Mouse (Mus musculus) CH12.LX (cell line): Measurements from ENCODE around the gene Slc7a7. TPM values are rescaled to one million over a fixed set of nuclear protein-coding genes. Genes with fewer than 3 reads are reported as not detected.

ENCODE experiments used
- DNase-seq: peaks from one replicate; pipeline ENCODE4 v3.0.0-alpha.2; 2013; ENCODE audit errors: extremely low read depth
- H3K27ac ChIP-seq: 2 replicates; pipeline ENCODE4 v1.5.1; 2012; ENCODE audit warnings: low read depth, mild to moderate bottlenecking, control low read depth, moderate library complexity; ENCODE audit not compliant: insufficient read depth
- H3K27me3 ChIP-seq: replicated peaks from 2 replicates; pipeline ENCODE3; 2012; ENCODE audit warnings: inconsistent platforms
- H3K36me3 ChIP-seq, 2 experiments: replicated peaks in 1 of 2; 2 replicates each; pipeline versions ENCODE3 to v1.6.1; 2012; ENCODE audit warnings: inconsistent platforms in 1 of 2, low read length in 1 of 2, mild to moderate bottlenecking in 1 of 2, mixed read lengths in 1 of 2, moderate library complexity in 1 of 2; ENCODE audit not compliant: control insufficient read depth in 1 of 2, insufficient read depth in 1 of 2
- H3K4me1 ChIP-seq, 2 experiments: 2 replicates each; pipeline ENCODE4 v1.6.1; 2012; ENCODE audit warnings: inconsistent platforms in 1 of 2, moderate library complexity in 1 of 2; ENCODE audit not compliant: insufficient read depth in 2 of 2, control insufficient read depth in 1 of 2
- H3K4me2 ChIP-seq: 2 replicates; pipeline ENCODE4 v1.6.1; 2012; ENCODE audit warnings: low read depth, mild to moderate bottlenecking, control low read depth; ENCODE audit not compliant: poor library complexity, insufficient read depth, severe bottlenecking
- H3K4me3 ChIP-seq, 3 experiments: fragments of 150-350 bp in 1 of 3; sonication (generic) in 1 of 3; replicated peaks in 1 of 3; 2 replicates each; pipeline versions ENCODE3 to v1.5.1; 2011 to 2012; ENCODE audit warnings: low read depth in 2 of 3, low read length in 2 of 3, mild to moderate bottlenecking in 2 of 3, moderate library complexity in 2 of 3, control low read depth in 1 of 3, improper control_type of control experiment in 1 of 3, inconsistent platforms in 1 of 3, mixed read lengths in 1 of 3; ENCODE audit not compliant: poor library complexity in 1 of 3
- H3K79me2 ChIP-seq: replicated peaks from 2 replicates; pipeline ENCODE4 v1.6.1; 2012; ENCODE audit warnings: mild to moderate bottlenecking, moderate library complexity; ENCODE audit not compliant: control insufficient read depth, poor library complexity, insufficient read depth, severe bottlenecking; ENCODE audit errors: extremely low read depth
- H3K9ac ChIP-seq: 2 replicates; pipeline ENCODE4 v1.6.1; 2012; ENCODE audit warnings: low read depth, mild to moderate bottlenecking, control low read depth, moderate library complexity; ENCODE audit not compliant: insufficient read depth
- H3K9me3 ChIP-seq: replicated peaks from 2 replicates; pipeline ENCODE3; 2012; ENCODE audit warnings: low read length, inconsistent platforms, mixed read lengths
- BHLHE40 ChIP-seq: IDR thresholded peaks from 2 replicates; pipeline ENCODE4 v1.6.1; 2011; ENCODE audit warnings: mild to moderate bottlenecking, low read depth, low read length, improper control_type of control experiment
- CHD1 ChIP-seq: IDR thresholded peaks from 2 replicates; pipeline ENCODE4 v1.6.1; 2012; ENCODE audit warnings: low read depth, low read length, improper control_type of control experiment, inconsistent platforms
- CHD2 ChIP-seq: IDR thresholded peaks from 2 replicates; pipeline ENCODE4 v1.6.1; 2011; ENCODE audit warnings: low read length, improper control_type of control experiment
- E2F4 ChIP-seq: IDR thresholded peaks from 2 replicates; pipeline ENCODE4 v1.6.1; 2011; ENCODE audit warnings: low read depth, low read length, improper control_type of control experiment; ENCODE audit not compliant: insufficient replicate concordance
- ELF1 ChIP-seq: IDR thresholded peaks from 2 replicates; pipeline ENCODE4 v1.6.1; 2014; ENCODE audit warnings: low read depth, mild to moderate bottlenecking, inconsistent platforms, low read length, improper control_type of control experiment
- EP300 ChIP-seq: IDR thresholded peaks from 2 replicates; pipeline ENCODE4 v1.6.1; 2011; ENCODE audit warnings: low read length, improper control_type of control experiment
- ETS1 ChIP-seq: conservative IDR thresholded peaks from 2 replicates; pipeline ENCODE4 v1.6.1; 2012; ENCODE audit warnings: low read depth, mild to moderate bottlenecking, inconsistent platforms, low read length, improper control_type of control experiment, moderate library complexity
- GABPA ChIP-seq: IDR thresholded peaks from 2 replicates; pipeline ENCODE4 v1.6.1; 2012; ENCODE audit warnings: low read depth, low read length, improper control_type of control experiment, inconsistent platforms; ENCODE audit not compliant: insufficient replicate concordance
- IRF4 ChIP-seq: IDR thresholded peaks from 2 replicates; pipeline ENCODE4 v1.6.1; 2014; ENCODE audit warnings: low read depth, mild to moderate bottlenecking, inconsistent platforms, low read length, improper control_type of control experiment
- JUN ChIP-seq: IDR thresholded peaks from 2 replicates; pipeline ENCODE4 v1.6.1; 2011; ENCODE audit warnings: low read depth, mild to moderate bottlenecking, low read length, improper control_type of control experiment, moderate library complexity; ENCODE audit not compliant: insufficient read depth
- JUND ChIP-seq: conservative IDR thresholded peaks from 2 replicates; pipeline ENCODE4 v1.6.1; 2011; ENCODE audit warnings: low read depth, low read length, improper control_type of control experiment
- KAT2A ChIP-seq: IDR thresholded peaks from 2 replicates; pipeline ENCODE4 v1.6.1; 2012; ENCODE audit warnings: low read length, improper control_type of control experiment, inconsistent platforms; ENCODE audit not compliant: insufficient replicate concordance
- MAX ChIP-seq: IDR thresholded peaks from 2 replicates; pipeline ENCODE4 v1.6.1; 2011; ENCODE audit warnings: low read length, improper control_type of control experiment
- MAZ ChIP-seq: IDR thresholded peaks from 2 replicates; pipeline ENCODE4 v1.6.1; 2012; ENCODE audit warnings: low read depth, mild to moderate bottlenecking, inconsistent platforms, low read length, improper control_type of control experiment, moderate library complexity
- MXI1 ChIP-seq: IDR thresholded peaks from 2 replicates; pipeline ENCODE4 v1.6.1; 2011; ENCODE audit warnings: mild to moderate bottlenecking, low read depth, low read length, improper control_type of control experiment
- MYC ChIP-seq: IDR thresholded peaks from 2 replicates; pipeline ENCODE4 v1.6.1; 2011; ENCODE audit warnings: low read depth, mild to moderate bottlenecking, improper control_type of control experiment, low read length
- NRF1 ChIP-seq: IDR thresholded peaks from 2 replicates; pipeline ENCODE4 v1.6.1; 2014; ENCODE audit warnings: low read depth, mild to moderate bottlenecking, inconsistent platforms, low read length, improper control_type of control experiment, moderate library complexity
- PAX5 ChIP-seq: IDR thresholded peaks from 2 replicates; pipeline ENCODE4 v1.6.1; 2012; ENCODE audit warnings: low read length, inconsistent platforms, mixed read lengths
- POLR2A ChIP-seq: IDR thresholded peaks from 2 replicates; pipeline ENCODE4 v1.6.1; 2011; ENCODE audit warnings: low read depth, mild to moderate bottlenecking, improper control_type of control experiment, low read length
- SIN3A ChIP-seq: IDR thresholded peaks from 2 replicates; pipeline ENCODE4 v1.6.1; 2012; ENCODE audit warnings: low read length, improper control_type of control experiment, inconsistent platforms
- TBP ChIP-seq: conservative IDR thresholded peaks from 2 replicates; pipeline ENCODE4 v1.6.1; 2011; ENCODE audit warnings: low read depth, low read length, improper control_type of control experiment
- UBTF ChIP-seq: IDR thresholded peaks from 2 replicates; pipeline ENCODE4 v1.6.1; 2012; ENCODE audit warnings: low read depth, mild to moderate bottlenecking, inconsistent platforms, low read length, improper control_type of control experiment, moderate library complexity
- USF2 ChIP-seq: conservative IDR thresholded peaks from 2 replicates; pipeline ENCODE4 v1.6.1; 2011; ENCODE audit warnings: low read depth, low read length, improper control_type of control experiment
- ZC3H11A ChIP-seq: IDR thresholded peaks from 2 replicates; pipeline ENCODE4 v1.6.1; 2012; ENCODE audit warnings: low read depth, mild to moderate bottlenecking, inconsistent platforms, low read length, improper control_type of control experiment
- dilution Hi-C: fragments of 300-500 bp; cut with MboI; formaldehyde crosslinking; loops from 2 replicates; pipeline ENCODE4 v1.14.3; 2020; ENCODE audit warnings: low sequenced_read_pairs; ENCODE audit not compliant: extremely low pct_unique_long_range_greater_than_20kb, extremely low pct_ligation_motif_present
- in situ Hi-C: fragments of 300-500 bp; cut with MboI; formaldehyde crosslinking; loops from 3 replicates; pipeline ENCODE4 v1.14.3; 2019; ENCODE audit warnings: low sequenced_read_pairs, low pct_ligation_motif_present, low pct_unique_long_range_greater_than_20kb, mixed read lengths
- polyA plus RNA-seq: library from polyadenylated mRNA; unstranded; fragments of >175 nt; gene quantifications from 2 replicates; pipeline ENCODE4 v1.2.1, GENCODE M21; 2012; ENCODE audit warnings: low read depth; ENCODE audit not compliant: insufficient read length
- total RNA-seq, 2 experiments: library from RNA; depleted of rRNA; stranded (reverse); fragments of 300-350 nt in 1 of 2; fragments of >200 nt in 1 of 2; gene quantifications; 2 replicates each; pipeline ENCODE4 v1.2.3; 2012 to 2014

Gene Slc7a7
- total and polyA plus RNA-seq, 3 experiments, result 27.8 to 50.4 (median 45.4) TPM

DNA sequence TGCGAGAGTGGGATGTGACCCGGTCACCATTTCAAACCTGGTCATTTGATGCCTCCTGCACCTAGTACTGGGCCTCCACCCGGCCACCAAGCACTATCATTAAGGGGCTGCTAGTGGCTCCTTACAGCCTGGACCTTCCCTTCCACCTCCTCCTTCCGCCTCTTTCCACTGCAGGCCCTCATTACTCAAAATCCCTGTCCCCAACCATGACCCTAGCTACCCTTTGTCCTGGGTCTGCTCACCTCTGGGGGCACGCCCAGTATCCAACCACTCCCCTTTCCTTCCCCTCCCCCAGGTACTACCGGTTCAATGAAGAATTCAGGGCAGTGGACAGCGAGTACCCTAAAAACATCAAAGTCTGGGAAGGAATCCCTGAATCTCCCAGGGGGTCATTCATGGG is 22.0 kb upstream of the Slc7a7 start:
- TF ChIP-seq TBP, result no peak
- TF ChIP-seq USF2, result no peak
- no peak for TF ChIP-seq MXI1
- TF ChIP-seq CHD1, result no peak
- TF ChIP-seq POLR2A, result no peak
- no peak for TF ChIP-seq ETS1
- TF ChIP-seq ELF1, result no peak
- TF ChIP-seq ZC3H11A, result no peak
- TF ChIP-seq IRF4, result no peak
- TF ChIP-seq SIN3A, result no peak
- TF ChIP-seq BHLHE40, result no peak
- no peak for TF ChIP-seq E2F4
- TF ChIP-seq KAT2A, result no peak
- no peak for TF ChIP-seq NRF1
- TF ChIP-seq PAX5, result no peak
- no peak for TF ChIP-seq MAX
- in situ Hi-C loops, result loop anchor here (10.0 kb wide), 1 partner anchor 205 kb away; no protein-coding TSS in a partner anchor

GRCm38 (mm10) chr14:54439155-54439554 is 21.6 kb upstream of the Slc7a7 start:
- no peaks in the 10 kb centered on the region for H3K36me3 ChIP-seq
- in situ Hi-C loops, result loop anchor here (10.0 kb wide), 1 partner anchor 204 kb away; no protein-coding TSS in a partner anchor
- dilution Hi-C loops, result no loop called here
- no peaks in the 10 kb centered on the region for H3K9me3 ChIP-seq
- TF ChIP-seq CHD2 (no peak), E2F4 (no peak), UBTF (no peak), USF2 (no peak), MYC (no peak), ELF1 (no peak), ZC3H11A (no peak), ETS1 (no peak), JUN (no peak), EP300 (no peak), TBP (no peak), JUND (no peak), MAZ (no peak), GABPA (no peak), SIN3A (no peak)
- H3K27ac ChIP-seq, result no peak overlapping the region
- no peak for DNase-seq
- no peak overlapping the region for H3K9ac ChIP-seq
- no peak overlapping the region for H3K4me3 ChIP-seq
- H3K27me3 ChIP-seq, result no peaks in the 10 kb centered on the region
- H3K4me2 ChIP-seq, result no peak overlapping the region
- H3K79me2 ChIP-seq, result no peaks in the 10 kb centered on the region
- H3K4me1 ChIP-seq, result peaks cover 17 to 41% of the 10 kb centered on the region in 2 experiments

More for the DNA sequence above, 22.0 kb upstream of the Slc7a7 start:
- peaks cover 17 to 39% of the 10 kb centered on the region in 2 experiments for H3K4me1 ChIP-seq
- no peak overlapping the region for H3K4me2 ChIP-seq
- H3K27me3 ChIP-seq, result no peaks in the 10 kb centered on the region
- H3K79me2 ChIP-seq, result no peaks in the 10 kb centered on the region
- H3K9ac ChIP-seq, result no peak overlapping the region
- no peaks in the 10 kb centered on the region for H3K9me3 ChIP-seq
- no peak for DNase-seq
- dilution Hi-C loops, result no loop called here
- H3K27ac ChIP-seq, result no peak overlapping the region
- no peaks in the 10 kb centered on the region for H3K36me3 ChIP-seq
- H3K4me3 ChIP-seq, result no peak overlapping the region
